Mouse (Mus musculus) liver, postnatal 0 days (tissue): ENCODE results near the gene Myog.

Source experiments
- CTCF ChIP-seq: sonication (generic); IDR thresholded peaks from 2 replicates; pipeline ENCODE4 v1.5.1; 2016; ENCODE audit warnings: antibody characterized with exemption, low read depth
- EP300 ChIP-seq: IDR thresholded peaks from 2 replicates; pipeline ENCODE4 v1.6.1; 2016; ENCODE audit warnings: antibody characterized with exemption, low read depth, mild to moderate bottlenecking

GRCm38 (mm10) chr1:134289598-134290099, at the start of gene Myog:
- TF ChIP-seq CTCF (no peak), EP300 (no peak)
